Mouse (Mus musculus) ovary, adult 18-20 months (tissue): ENCODE results near the gene Cap2.
A peak's percentile ranks its signal among the peaks of the same experiment; 100 is the strongest.

ENCODE experiments used
- DNase-seq: peaks from one replicate; pipeline ENCODE4 v3.0.0; 2022; ENCODE audit warnings: low spot score, mixed read lengths

Gene Cap2

DNA sequence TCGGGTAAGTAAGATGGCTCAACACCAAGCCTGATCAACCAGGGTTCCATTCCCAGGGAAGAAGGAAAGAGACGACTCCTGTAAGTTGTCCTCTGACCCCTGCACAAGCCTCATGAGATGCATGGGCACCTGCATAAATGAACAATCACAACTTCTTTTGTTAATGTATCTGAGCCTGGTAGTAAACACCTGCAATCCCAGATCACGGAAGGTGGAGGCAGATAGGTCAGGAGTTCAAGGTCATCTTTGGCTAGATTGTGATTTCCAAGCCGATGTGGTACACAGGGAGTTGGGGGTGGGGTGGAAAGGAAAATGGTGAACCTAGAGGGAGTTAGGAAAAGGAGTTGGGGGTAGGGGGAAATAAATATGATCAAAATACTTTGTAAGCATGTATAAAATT is 131.1 kb downstream of the Cap2 start:
- no peak for DNase-seq

DNA sequence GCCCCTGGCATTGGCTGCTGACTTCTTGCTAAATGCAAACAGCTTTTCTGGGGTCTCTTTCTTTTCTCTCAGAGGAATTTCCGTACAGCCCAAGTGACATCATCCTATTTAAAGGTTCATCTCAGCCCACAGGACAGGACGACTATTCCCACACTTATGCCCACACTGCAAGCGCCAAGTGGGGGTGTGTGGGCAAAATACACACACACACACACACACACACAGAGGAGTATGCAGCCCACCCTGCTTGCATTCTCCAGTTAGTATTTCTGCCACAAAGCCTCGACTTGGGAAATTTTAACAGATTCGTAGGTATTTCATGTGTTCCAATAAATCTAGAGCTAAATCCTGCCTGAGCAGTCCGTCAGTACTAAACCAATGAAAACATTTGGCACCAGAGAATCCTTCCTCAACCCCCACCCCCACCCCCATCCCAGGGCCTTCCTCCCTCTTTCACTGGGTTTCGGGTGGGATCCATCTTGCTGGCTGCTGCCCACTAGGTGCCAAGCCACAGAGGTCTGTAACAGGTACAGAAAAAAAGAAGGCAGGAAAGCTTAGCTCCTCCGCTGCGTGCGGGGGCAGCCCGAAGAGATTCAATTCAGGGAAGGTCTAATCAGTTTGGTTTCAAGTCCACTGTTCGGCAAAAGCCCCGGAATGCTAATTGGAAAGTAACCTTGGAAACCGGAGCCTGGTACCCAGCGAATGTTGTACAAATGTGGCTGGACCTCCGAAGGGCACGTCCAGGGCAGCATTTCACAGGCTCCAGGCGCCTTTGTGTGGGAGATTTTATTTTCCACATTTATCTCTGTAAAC is 131.9 kb downstream of the Cap2 start:
- DNase-seq = peak; percentile 4

DNA sequence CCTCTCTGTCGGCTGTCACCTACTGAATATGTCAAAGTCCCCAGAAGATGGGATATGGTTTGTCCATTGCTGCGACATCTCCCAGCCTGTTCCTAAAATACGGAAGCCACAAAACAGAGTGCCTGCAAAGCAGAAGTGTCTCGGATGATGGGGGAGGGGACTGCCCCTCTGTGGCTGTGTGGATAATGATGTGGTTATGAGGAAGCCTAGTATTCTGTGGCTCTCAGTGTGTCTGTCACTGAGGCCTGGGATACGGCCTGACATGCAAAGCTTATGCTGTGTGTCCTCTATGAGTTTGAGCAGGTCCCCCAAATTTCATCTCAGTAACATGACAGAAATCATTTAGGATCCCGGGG is 132.5 kb downstream of the Cap2 start:
- no peak for DNase-seq

DNA sequence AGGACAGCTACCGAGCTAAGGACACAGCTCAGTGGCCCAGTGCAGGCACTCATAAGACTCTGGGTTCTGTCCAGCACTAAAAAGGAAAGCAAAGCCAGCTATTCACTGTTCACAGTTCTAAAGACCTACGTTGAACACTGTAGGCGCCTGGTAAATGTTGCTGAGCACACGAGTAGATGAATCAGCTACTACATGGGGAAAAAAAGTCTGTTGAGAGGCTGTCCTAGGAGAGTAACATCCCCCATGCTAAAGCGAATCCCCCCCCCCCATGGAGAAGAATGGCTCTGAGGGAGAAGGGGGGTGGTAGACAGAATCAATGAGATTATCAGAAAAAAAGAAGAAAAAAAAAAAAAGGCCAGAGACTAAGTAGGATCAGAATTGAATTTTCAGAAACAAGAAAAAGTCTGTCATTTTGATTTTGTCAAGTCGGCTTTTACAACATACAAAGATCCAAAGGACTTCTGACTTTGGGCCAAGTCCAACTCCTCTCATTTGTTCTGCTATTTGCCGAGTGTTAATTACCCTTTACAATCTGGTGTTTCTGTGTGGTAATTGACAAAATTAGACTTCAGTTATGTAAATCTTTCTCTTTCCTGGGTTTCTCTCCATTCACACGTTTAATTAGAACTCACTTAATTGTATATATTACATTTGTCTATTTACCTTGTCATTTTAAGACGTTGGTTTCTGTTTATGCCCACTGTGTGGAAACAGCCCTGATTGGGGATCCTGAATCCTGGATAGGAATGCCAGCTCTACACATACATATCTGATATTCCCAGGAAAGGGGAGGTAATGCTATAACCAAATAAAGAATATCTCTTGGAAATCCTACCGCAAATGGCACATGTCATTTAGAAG is 139.2 kb downstream of the Cap2 start:
- DNase-seq = no peak

DNA sequence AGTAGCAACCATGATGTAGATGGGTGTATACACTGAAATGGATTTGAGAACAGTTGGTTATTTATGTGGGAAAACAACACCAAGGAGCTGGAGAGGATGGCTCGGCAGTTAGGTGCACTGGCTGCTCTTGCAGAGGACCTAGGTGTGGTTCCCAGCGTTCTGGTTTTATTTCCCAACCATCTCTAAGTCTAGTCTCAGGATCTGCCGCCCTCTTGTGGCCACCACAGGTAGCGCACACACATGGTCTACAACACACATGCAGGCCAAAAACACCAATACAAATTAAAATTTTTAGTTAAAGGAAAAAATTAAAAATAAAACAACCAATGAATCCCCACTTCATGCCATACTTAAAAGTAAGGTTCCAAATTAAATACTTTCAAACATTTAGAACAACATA is 140.7 kb downstream of the Cap2 start:
- no peak for DNase-seq

DNA sequence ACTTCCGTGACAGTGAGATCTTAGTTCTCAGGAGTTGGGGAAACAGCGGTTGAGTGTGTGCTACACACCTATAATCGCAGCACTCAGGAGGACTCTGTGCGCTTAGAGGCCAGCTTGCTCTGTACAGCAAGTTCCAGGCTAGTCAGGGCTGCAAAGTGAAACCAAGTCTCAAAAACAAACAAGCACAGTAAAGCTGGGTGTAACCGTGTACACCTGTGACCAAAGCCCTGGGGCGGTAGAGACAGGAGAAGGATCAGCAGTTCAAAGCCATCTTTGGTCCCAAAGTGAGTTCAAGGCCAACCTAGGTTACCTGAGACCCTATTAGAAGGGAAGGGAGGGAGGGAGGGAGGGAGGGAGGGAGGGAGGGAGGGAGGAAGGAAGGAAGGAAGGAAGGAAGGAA is 142.5 kb downstream of the Cap2 start:
- no peak for DNase-seq

DNA sequence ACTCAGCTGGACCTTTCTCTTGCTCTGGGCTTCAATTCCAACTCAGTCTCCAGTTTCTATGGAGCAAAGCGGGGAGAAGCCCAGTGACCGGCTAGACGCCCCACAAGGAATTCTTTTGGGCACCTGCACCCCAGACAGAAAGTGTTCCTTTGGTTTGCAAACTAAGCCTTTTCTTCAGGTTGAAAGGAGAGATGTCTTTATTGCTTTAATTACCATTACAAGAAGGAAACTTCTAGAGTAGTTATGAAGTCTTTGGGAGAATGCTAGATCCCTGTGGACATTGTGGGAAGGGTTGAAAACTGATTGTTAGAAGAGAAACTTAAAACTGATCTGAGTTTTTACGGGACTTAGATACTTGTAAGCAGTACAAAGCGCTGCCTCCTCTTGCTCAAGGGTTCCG is 143.8 kb downstream of the Cap2 start:
- no peak for DNase-seq

DNA sequence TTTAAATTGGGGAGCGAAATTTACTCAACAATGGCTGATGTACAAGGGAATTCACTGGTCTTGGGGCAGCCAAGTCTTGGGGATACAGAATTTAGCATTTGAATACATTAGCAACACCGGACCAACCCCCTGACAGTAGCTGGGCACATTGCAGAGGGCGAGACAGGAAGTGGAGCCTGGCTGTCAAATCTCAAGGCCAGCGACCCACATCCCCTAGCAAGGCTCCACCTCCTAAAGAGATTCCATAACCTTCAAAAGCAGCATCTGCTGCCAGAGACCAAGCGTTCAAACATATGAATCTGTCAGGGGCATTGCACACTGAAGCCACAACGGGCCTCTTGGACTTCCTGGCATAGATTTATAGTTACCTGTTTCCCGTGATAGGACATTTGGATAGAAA is 150.2 kb downstream of the Cap2 start:
- no peak for DNase-seq

DNA sequence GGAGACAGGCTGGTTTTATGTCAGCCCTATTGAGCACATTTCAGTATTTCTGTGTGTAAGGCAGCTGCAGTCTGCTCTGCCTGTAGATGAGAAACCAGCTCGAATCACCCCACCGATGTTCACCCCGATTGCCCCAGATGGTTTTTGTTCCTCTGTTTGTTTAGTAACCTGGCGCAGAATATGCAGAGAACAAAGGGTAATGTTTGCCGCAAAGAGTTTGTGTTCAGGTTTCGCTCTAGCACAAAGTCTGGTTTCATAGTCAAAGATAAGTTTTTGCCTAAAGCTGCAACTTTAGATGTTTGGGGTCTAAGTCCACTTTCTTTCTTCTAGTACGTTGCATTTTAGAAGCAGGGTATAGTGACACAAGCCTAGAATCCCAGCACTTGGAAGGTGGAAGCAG is 151.0 kb downstream of the Cap2 start:
- no peak for DNase-seq

DNA sequence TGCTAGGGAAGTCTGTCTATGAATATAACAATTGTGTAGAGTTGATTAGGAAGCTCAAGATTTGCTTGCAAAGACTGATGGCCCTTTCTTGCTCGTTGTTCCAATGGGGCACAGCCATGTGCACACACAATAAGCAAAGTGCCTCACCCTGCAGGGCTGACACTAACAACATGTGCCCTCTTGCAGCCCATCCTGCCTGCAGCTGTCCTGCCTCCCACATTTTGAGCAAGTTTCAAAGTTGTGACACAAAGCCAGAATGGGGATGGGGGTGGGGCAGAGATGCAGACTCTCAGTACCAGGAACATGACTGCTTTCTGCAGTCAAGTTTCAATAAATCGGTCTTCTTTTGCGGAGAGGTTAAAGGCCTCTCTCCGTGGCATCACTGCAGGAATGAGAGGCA is 152.0 kb downstream of the Cap2 start:
- no peak for DNase-seq

DNA sequence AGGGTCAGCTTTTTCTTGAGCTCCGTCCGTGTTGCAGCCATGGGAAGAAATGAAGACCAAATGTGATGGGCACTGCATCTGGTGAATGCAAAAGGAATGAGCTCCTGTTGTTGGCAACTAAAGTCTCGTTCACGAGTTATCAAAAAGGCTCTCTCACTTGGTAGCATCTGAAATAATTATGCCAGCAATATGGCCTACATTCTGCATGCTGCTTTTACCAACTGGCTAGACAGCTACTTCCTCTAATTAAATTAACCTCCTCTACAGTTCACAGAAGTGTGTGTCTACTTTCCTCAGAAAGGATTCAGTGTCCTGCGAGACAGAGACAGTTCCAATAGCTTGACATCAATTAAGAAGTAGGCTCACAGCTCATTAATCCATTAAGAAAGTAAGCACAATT is 152.9 kb downstream of the Cap2 start:
- no peak for DNase-seq

DNA sequence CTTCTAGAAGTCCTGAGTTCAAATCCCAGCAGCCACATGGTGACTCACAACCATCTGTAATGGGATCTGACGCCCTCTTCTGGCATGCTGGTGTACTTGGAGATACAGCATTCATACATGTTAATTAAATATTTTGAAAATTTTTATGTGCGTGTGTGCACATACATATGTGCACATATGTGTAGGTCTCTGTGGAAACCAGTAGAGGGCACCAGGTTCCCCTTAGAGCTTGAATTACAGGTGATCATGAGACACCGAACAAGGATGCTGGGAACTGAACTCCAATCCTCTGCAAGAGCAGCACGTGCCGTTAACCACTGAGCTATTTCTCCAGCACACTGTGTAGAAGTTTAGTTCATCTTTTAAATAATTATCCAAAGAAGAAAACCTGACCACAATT is 157.6 kb downstream of the Cap2 start:
- DNase-seq = no peak

DNA sequence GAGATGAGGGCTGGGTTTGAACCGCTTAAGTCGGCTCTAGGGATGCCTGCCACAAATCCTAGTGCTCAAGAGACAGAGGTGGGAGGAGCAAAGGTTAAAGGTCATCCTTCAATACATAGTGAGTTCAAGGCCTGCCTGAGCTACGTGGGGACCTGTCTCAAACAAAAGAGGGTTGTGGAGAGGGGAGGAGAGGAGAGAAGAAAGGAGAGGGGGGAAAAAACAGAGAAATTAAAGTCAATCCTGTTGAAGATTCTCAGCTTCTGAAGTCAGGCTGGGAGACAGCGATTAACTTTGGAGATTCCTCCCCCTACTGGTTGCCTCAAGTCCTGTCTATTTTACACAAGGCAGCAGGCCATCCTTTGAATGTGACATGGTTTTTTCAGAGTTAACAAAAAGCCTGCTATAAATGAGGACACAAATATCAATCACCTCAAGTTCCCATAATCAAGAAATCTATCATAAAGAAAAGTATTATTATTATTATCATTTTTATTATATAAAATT is 161.9 kb downstream of the Cap2 start:
- DNase-seq = no peak

DNA sequence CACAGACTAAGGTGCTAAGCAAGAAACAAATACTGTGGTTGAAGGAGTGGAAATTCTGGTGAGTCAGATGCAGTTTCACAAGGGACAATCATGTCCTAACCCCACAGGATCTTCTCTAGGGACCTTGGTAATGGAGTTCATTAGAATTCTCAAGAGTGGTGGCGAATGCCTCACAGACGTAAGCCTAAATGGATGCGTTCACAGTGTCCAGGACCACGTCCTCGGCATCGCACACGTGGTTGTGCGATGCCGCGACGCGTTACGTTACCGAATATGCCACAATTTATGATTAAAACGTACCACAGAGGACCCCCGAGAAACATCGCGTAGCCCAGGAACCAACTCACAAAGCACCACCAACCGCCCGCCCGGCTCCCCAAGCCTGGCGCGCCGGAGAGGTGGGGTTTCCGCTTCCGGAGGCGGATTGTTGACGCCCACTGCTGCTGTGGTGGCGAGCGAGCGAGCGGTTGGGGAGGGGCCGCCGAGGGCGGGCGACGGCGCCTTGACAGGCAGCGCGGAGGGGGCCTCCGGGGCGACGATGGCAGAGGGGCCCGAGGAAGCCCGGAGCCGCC is 167.5 kb downstream of the Cap2 start, which contains the start of gene Fam8a1:
Gene Fam8a1 (plus strand): TSS at position 475 of the 572 bp plus-strand sequence.
- peak; percentile 76 for DNase-seq

DNA sequence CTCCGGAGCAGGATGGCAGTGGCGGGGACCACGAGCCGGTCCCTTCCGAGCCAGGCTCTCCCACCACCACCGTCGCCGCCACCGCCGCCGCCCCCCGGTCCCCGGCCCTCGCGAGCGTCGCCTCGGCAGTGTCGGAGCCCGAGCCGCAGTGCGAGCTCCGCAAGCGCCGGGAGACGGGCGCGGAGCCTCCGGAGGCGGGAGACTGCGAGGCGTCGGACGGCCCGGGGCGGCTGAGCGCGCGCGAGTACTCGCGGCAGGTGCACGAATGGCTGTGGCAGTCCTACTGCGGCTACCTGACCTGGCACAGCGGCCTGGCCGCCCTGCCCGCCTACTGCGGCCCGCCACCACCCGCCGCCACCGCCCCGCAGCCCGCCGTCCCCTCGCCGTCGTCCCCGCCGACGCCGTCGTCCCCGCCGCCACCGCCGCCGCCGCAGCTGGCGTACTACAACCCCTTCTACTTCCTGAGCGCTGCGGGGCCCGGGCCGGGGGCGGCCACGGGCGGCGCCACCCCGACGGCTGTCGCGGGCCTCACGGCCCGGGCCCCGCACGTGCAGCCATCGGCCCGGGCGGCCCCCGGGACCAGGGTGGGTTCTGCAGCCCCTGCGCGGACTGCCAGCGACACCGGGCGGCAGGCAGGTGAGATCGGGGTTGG is 168.1 kb downstream of the Cap2 start:
- DNase-seq = no peak

DNA sequence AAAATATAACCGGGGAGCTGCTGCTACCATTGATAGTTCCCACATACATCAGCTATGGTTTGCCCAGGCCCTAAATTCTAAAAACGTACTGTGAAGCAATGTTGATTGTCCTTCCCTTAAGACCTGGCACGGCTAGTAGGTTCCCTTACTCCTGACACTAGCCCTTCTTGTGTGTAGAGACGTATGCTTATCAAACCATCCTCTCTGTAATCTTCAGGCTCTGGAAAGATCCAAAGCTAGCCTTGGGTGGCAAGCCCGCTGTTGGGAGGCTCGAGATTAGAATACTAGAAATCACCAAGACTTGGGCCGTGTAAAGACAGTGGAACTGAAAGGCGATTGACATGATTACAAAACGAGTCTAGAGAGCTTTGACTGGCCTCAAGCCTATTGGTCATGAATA is 168.9 kb downstream of the Cap2 start:
- no peak for DNase-seq

DNA sequence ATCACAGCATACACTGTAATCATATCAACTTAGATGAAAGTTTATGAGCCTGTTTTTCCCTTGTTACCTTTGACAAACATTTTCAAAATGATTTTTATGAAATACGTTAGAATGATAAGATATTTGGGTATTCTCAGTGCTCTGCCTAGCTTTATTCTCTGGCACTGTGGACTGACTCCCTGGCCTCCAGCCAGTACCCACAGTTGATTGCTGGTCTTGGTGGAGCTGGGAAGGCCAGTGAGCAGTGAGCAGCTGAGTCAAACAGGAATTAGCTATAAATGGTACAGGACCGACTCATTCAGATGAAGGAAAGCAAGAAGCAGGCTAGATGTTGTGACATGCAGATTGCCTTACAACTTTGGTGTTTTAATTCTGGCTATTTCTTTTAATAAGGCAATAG is 173.0 kb downstream of the Cap2 start:
- DNase-seq = no peak

DNA sequence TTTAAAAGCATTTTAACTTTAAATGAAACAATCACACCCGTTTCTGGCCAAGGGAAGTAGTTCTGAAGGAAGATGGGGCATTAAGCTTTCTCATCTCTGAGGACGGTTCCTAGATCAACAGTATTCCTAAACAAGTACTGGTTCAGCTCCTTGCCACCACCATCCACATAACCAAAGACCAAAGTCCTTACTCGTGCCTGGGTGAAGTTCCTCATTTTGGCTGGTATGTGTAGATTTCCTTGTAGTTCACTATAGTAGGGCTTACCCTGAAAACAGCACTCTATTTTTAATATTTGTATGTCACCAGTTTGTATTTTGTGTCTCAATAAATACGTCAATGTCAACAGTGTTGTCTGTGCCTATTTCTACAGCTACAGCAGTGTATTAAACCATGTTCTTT is 176.1 kb downstream of the Cap2 start:
- no peak for DNase-seq

DNA sequence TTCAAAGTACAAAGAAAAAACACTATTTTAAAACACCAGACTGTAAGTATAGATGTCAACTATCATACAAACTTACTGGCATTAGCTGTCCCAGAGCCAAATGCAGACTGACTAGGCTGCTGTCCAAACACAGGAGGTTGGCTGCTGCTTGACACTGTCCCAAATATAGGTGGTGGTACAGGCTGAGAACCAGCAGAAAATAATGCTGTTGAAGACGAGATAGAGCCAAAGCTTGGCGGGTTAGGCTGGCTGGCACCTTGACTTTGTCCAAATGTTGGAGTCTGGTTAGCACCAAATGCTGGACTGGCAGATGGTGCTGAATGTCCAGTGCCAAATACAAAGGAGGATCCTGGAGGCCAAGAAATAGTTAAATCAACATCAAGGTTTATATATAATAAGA is 181.3 kb downstream of the Cap2 start:
- no peak for DNase-seq

DNA sequence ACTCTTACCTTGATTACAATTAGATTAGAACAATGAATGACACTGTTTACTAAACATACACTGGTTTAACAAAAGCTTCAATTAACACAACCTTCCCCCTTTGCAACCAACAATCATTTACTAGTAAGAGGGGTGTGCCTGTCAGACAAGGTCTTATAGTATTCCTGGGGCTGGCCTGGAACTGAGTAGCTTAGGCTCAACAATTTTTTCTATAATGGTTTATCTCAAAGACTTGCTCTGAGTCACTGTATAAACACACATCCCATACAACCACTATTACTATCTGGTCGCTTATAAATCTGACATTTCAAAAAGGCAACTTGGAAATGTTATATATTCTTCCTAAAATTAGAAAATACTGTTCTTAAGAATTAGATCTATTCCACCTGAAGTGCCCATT is 181.7 kb downstream of the Cap2 start:
- no peak for DNase-seq

DNA sequence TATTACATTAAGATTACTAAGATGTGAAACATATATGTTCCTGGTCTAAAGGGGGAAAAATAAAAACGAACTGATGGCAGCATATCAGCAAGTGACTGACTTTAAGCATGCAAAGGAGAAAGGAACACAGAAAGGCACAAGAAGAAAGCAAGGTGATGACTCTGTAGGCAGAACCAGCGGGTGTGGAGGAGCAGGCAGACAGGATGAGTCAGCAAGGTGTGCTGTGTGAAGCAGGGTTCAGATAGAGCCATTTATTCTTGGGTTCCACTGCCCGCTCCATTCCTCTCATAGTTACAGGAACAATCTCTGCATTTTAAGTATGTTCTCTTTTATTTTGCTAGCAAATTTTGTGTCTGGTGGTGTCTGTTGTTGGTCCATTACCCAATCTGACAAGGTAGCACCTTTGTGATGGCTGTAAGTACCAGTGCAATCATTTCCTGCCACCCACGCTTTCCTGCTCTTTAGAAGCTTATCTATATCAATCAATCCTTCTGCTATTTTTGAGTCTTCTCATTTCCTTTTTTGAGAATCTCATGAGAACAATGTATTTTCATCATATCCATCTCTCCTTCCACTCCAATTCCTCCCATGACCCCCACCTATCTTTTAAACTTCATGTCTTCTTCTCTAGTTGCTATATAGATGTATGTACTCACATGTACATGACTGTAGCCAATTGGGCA is 189.1 kb downstream of the Cap2 start:
- no peak for DNase-seq
